Mouse (Mus musculus) E14TG2a.4 (cell line): ENCODE data around the gene Vps18.
A peak's percentile ranks its signal among the peaks of the same experiment; 100 is the strongest.

ENCODE experiments used
- H3K27me3 ChIP-seq: 2 replicates; pipeline ENCODE4 v1.6.1; 2014; ENCODE audit warnings: low read length, control low read depth; ENCODE audit not compliant: insufficient read depth
- H3K36me3 ChIP-seq: 2 replicates; pipeline ENCODE4 v1.6.1; 2014; ENCODE audit warnings: low read length, control low read depth; ENCODE audit not compliant: insufficient read depth
- H3K4me1 ChIP-seq: replicated peaks from 2 replicates; pipeline ENCODE4 v1.6.1; 2014; ENCODE audit warnings: low read depth, low read length, control low read depth
- H3K4me3 ChIP-seq: replicated peaks from 2 replicates; pipeline ENCODE4 v1.5.1; 2014; ENCODE audit warnings: mild to moderate bottlenecking, low read length
- H3K9me3 ChIP-seq: 2 replicates; pipeline ENCODE4 v1.6.1; 2014; ENCODE audit warnings: low read length, control low read depth
- CTCF ChIP-seq: conservative IDR thresholded peaks from 2 replicates; pipeline ENCODE4 v1.5.1; 2014; ENCODE audit warnings: low read length
- NANOG ChIP-seq: IDR thresholded peaks from 2 replicates; pipeline ENCODE4 v1.6.1; 2014; ENCODE audit warnings: borderline replicate concordance, low read length, mixed read lengths
- POU5F1 ChIP-seq: IDR thresholded peaks from 2 replicates; pipeline ENCODE4 v1.6.1; 2014; ENCODE audit warnings: low read length, borderline replicate concordance

Gene Vps18

DNA sequence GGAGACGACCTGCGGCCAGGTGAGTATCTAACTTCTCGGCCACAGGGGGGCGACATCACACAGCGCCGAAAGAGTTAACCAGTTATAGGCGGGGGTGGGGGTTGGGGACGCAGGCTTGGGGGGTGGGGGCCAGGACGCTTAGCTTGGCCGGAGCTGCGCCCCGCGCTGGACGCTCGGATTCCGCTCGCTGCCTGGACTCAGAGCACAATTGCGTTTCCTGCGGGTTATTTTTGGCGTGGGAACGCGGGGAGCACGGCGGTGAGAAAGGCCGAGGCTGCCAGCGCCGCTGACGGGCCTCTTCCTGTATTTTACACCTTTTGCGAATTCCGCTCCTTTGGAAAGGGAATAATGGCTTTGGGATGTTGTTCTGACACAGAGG lies 38.6 kb downstream of the Vps18 start:
- H3K36me3 ChIP-seq: no peaks in the 10 kb centered on the region
- peaks cover 52% of the 10 kb centered on the region for H3K4me1 ChIP-seq
- no peak for TF ChIP-seq POU5F1
- 0 out of 2 replicates have a peak, but pooled peaks have one; percentile 33 for TF ChIP-seq CTCF
- TF ChIP-seq NANOG: no peak
- H3K27me3 ChIP-seq: peaks cover 97% of the 10 kb centered on the region
- peak overlapping the region; percentile 77 for H3K4me3 ChIP-seq
- H3K9me3 ChIP-seq: no peaks in the 10 kb centered on the region

DNA sequence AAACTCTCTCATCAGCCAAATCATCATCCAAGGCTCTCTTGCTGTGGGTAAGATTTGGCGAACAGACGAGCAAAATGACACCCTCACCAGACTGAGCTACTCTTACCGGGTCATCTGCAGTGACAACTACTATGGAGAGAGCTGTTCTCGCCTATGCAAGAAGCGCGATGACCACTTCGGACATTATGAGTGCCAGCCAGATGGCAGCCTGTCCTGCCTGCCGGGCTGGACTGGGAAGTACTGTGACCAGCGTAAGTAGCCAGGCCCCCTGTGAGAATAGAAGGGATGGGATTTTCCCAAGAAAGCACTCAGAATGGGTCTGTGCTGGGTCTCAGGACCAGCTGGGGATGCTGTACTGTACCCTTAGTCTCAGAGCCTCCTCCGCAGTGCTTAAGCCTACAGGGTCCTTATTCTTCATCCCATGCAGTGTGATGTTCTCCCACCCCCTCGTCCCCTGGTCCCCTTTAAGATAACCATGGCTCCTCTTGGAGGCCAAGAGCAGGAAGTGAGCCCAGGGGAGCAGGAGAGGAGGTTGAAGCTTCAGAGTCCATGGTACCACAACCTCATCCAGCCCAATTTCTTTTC lies 39.5 kb downstream of the Vps18 start:
- no peaks in the 10 kb centered on the region for H3K36me3 ChIP-seq
- H3K27me3 ChIP-seq: peaks cover 97% of the 10 kb centered on the region
- H3K4me3 ChIP-seq: no peak overlapping the region
- no peak for TF ChIP-seq POU5F1
- no peak for TF ChIP-seq NANOG
- no peak for TF ChIP-seq CTCF
- H3K9me3 ChIP-seq: no peaks in the 10 kb centered on the region
- H3K4me1 ChIP-seq: peaks cover 51% of the 10 kb centered on the region

DNA sequence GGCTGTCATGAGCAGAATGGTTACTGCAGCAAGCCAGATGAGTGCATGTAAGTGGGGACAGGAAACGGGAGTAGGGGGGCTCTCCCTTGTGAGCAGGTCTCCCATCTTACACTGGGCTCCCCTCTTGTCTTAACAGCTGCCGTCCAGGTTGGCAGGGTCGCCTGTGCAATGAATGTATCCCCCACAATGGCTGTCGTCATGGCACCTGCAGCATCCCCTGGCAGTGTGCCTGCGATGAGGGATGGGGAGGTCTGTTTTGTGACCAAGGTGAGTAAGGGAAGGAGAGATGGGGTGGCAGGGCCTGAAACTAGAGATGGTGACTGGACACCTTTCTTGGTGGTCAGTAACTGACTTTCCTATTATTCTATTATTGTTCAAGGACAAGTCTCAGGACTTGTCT lies 40.0 kb downstream of the Vps18 start:
- TF ChIP-seq POU5F1: no peak
- TF ChIP-seq CTCF: no peak
- TF ChIP-seq NANOG: no peak
- Histone ChIP-seq H3K27me3 (peaks cover 95% of the 10 kb centered on the region), H3K4me3 (no peak overlapping the region), H3K36me3 (no peaks in the 10 kb centered on the region), H3K9me3 (no peaks in the 10 kb centered on the region), H3K4me1 (peaks cover 46% of the 10 kb centered on the region)

DNA sequence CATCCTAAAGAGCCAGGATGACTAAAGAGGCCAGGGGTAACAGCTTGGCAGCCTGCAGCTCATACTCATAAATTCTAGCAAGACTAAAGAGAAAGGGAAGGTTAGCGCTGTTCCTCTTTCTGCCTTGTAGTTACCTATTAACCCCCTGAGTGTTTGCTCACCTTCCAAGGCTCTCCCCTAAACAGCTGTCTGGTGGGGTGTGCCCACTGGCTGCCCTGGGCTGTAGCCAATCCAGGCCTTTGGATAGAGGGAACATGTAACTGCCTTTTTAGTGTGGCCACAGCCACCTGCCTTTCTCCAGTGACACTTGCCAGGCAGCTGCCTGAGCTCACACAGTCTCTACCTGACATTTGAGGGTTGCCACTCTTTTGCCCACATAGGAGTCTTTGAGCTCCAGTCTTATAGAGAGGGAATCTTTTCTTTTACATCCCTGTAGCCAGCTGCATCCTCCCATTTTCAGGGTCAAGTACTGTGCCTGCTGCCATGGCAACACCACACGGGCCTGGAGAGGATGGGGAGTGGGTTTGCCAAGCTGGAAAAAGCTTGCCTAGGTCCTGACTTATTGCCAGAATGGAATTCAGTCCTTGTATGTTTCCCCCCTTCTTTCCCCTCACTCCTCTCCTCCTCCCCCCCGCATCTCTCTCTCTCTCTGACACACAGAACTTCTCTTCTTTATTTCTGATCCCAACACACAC lies 40.7 kb downstream of the Vps18 start:
- Histone ChIP-seq H3K4me3 (no peak overlapping the region), H3K27me3 (peaks cover 95% of the 10 kb centered on the region), H3K4me1 (peaks cover 40% of the 10 kb centered on the region), H3K36me3 (no peaks in the 10 kb centered on the region), H3K9me3 (no peaks in the 10 kb centered on the region)
- no peak for TF ChIP-seq CTCF
- no peak for TF ChIP-seq POU5F1
- TF ChIP-seq NANOG: no peak

DNA sequence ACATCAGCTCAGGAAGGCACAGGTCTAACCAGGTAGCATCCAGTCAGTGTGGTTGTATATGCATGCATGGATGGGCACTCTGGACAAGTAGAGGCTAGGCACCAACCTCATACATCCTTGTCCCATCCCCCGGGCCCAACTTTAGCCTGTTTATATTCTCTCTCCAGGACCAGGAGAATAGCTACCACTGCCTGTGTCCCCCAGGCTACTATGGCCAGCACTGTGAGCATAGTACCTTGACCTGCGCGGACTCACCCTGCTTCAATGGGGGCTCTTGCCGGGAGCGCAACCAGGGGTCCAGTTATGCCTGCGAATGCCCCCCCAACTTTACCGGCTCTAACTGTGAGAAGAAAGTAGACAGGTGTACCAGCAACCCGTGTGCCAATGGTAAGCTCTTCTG lies 42.3 kb downstream of the Vps18 start:
- TF ChIP-seq CTCF (no peak), NANOG (no peak), POU5F1 (no peak)
- H3K4me1 ChIP-seq: peaks cover 33% of the 10 kb centered on the region
- H3K27me3 ChIP-seq: peaks cover 92% of the 10 kb centered on the region
- H3K36me3 ChIP-seq: no peaks in the 10 kb centered on the region
- H3K4me3 ChIP-seq: no peak overlapping the region
- no peaks in the 10 kb centered on the region for H3K9me3 ChIP-seq

DNA sequence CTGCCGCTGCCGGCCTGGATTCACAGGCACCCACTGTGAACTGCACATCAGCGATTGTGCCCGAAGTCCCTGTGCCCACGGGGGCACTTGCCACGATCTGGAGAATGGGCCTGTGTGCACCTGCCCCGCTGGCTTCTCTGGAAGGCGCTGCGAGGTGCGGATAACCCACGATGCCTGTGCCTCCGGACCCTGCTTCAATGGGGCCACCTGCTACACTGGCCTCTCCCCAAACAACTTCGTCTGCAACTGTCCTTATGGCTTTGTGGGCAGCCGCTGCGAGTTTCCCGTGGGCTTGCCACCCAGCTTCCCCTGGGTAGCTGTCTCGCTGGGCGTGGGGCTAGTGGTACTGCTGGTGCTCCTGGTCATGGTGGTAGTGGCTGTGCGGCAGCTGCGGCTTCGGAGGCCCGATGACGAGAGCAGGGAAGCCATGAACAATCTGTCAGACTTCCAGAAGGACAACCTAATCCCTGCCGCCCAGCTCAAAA lies 43.7 kb downstream of the Vps18 start:
- no peaks in the 10 kb centered on the region for H3K36me3 ChIP-seq
- no peak for TF ChIP-seq CTCF
- TF ChIP-seq POU5F1: no peak
- TF ChIP-seq NANOG: no peak
- H3K27me3 ChIP-seq: peaks cover 93% of the 10 kb centered on the region
- no peaks in the 10 kb centered on the region for H3K9me3 ChIP-seq
- H3K4me1 ChIP-seq: peaks cover 34% of the 10 kb centered on the region
- H3K4me3 ChIP-seq: peak overlapping the region; percentile 69

DNA sequence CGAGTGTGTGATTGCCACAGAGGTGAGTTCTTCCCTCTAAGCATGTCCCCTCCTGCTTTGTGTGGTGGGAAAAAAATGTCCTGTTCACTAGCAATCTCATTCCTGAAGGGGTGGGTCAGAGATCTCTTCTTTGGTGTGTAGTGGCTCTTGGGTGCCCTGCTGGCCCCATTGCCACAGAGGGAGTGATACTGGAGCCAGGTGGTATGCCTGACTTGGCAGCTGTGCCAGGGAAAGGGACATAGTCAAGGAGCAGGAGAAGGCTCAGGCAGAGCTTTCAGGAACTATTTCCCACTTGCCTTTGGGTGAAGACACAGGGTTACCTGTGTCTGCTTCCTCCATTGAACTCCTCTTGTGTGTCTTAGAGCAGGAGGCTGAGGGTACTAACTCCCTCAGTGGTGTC lies 45.6 kb downstream of the Vps18 start:
- TF ChIP-seq NANOG: no peak
- no peak for TF ChIP-seq POU5F1
- TF ChIP-seq CTCF: no peak
- Histone ChIP-seq H3K4me1 (peaks cover 36% of the 10 kb centered on the region), H3K27me3 (peaks cover 78% of the 10 kb centered on the region), H3K4me3 (no peak overlapping the region), H3K9me3 (no peaks in the 10 kb centered on the region), H3K36me3 (no peaks in the 10 kb centered on the region)

DNA sequence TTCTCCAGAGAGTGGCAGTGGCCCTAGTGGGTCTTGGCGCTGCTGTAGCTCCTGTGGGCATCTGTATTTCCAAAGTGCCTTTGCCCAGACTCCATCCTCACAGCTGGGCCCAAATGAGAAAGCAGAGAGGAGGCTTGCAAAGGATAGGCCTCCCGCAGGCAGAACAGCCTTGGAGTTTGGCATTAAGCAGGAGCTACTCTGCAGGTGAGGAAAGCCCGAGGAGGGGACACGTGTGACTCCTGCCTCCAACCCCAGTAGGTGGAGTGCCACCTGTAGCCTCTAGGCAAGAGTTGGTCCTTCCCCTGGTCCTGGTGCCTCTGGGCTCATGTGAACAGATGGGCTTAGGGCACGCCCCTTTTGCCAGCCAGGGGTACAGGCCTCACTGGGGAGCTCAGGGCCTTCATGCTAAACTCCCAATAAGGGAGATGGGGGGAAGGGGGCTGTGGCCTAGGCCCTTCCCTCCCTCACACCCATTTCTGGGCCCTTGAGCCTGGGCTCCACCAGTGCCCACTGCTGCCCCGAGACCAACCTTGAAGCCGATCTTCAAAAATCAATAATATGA lies 46.5 kb downstream of the Vps18 start:
- Histone ChIP-seq H3K27me3 (peaks cover 73% of the 10 kb centered on the region), H3K36me3 (no peaks in the 10 kb centered on the region), H3K4me1 (peaks cover 36% of the 10 kb centered on the region), H3K9me3 (no peaks in the 10 kb centered on the region), H3K4me3 (no peak overlapping the region)
- TF ChIP-seq CTCF (no peak), POU5F1 (no peak), NANOG (no peak)
